Mouse (Mus musculus) ES-E14 (cell line): ENCODE results near the gene Glg1. TPM values are rescaled to one million over a fixed set of nuclear protein-coding genes. Genes with fewer than 3 reads are reported as not detected.

ENCODE experiments used
- DNase-seq: peaks from one replicate; pipeline ENCODE4 v3.0.0-alpha.2; 2013; ENCODE audit warnings: low read depth, low spot score
- H3K27ac ChIP-seq: 2 replicates; pipeline ENCODE4 v1.5.1; 2012; ENCODE audit warnings: low read depth, mild to moderate bottlenecking, low read length, moderate library complexity, mixed read lengths; ENCODE audit not compliant: poor library complexity, insufficient read depth, severe bottlenecking
- H3K36me3 ChIP-seq: 2 replicates; pipeline ENCODE4 v1.6.1; 2012; ENCODE audit warnings: mild to moderate bottlenecking, low read length, moderate library complexity, mixed read lengths; ENCODE audit not compliant: control insufficient read depth, poor library complexity, insufficient read depth, severe bottlenecking
- H3K4me1 ChIP-seq, 2 experiments: fragments of 150-350 bp in 1 of 2; sonication (generic) in 1 of 2; 2 replicates each; pipeline ENCODE4 v1.6.1; 2012; ENCODE audit warnings: low read length in 2 of 2, mild to moderate bottlenecking in 1 of 2, mixed read lengths in 1 of 2; ENCODE audit not compliant: control insufficient read depth in 2 of 2, insufficient read depth in 2 of 2, poor library complexity in 1 of 2
- H3K4me3 ChIP-seq, 2 experiments: fragments of 150-350 bp in 1 of 2; sonication (generic) in 1 of 2; 2 replicates each; pipeline ENCODE4 v1.5.1; 2012; ENCODE audit warnings: low read length in 2 of 2, low read depth in 1 of 2, mild to moderate bottlenecking in 1 of 2, mixed read lengths in 1 of 2; ENCODE audit not compliant: insufficient read depth in 1 of 2, poor library complexity in 1 of 2, severe bottlenecking in 1 of 2
- H3K9ac ChIP-seq: 2 replicates; pipeline ENCODE4 v1.6.1; 2012; ENCODE audit warnings: low read depth, mild to moderate bottlenecking, low read length, mixed read lengths; ENCODE audit not compliant: poor library complexity, insufficient read depth, severe bottlenecking
- H3K9me3 ChIP-seq: fragments of 150-350 bp; sonication (generic); 2 replicates; pipeline ENCODE4 v1.6.1; 2012; ENCODE audit warnings: low read depth, mild to moderate bottlenecking, low read length; ENCODE audit not compliant: control insufficient read depth, insufficient read depth
- CHD2 ChIP-seq: IDR thresholded peaks from 2 replicates; pipeline ENCODE4 v1.6.1; 2014; ENCODE audit warnings: mild to moderate bottlenecking, low read depth, low read length, inconsistent platforms
- HCFC1 ChIP-seq: IDR thresholded peaks from 2 replicates; pipeline ENCODE4 v1.6.1; 2012; ENCODE audit warnings: low read length, inconsistent platforms, borderline replicate concordance; ENCODE audit not compliant: insufficient read depth
- MAFK ChIP-seq: IDR thresholded peaks from 2 replicates; pipeline ENCODE4 v1.6.1; 2014; ENCODE audit warnings: mild to moderate bottlenecking, low read depth, low read length, inconsistent platforms; ENCODE audit not compliant: insufficient read depth
- ZC3H11A ChIP-seq: IDR thresholded peaks from 2 replicates; pipeline ENCODE4 v1.6.1; 2012; ENCODE audit warnings: low read depth, mild to moderate bottlenecking, inconsistent platforms, low read length, borderline replicate concordance
- ZNF384 ChIP-seq: IDR thresholded peaks from 2 replicates; pipeline ENCODE4 v1.6.1; 2012; ENCODE audit warnings: low read depth, low read length, inconsistent platforms
- in situ Hi-C, 2 experiments: fragments of 600-800 bp; cut with MboI; formaldehyde crosslinking; loops; one replicate each; pipeline ENCODE4 v1.15.1; 2025; ENCODE audit warnings: low sequenced_read_pairs in 2 of 2, inconsistent platforms in 1 of 2; ENCODE audit not compliant: unreplicated experiment in 2 of 2
- total RNA-seq: library from RNA; depleted of rRNA; stranded (reverse); fragments of 300-350 nt; gene quantifications from 2 replicates; pipeline ENCODE4 v1.2.3, GENCODE M21; 2012

The Glg1 gene
- total RNA-seq, 1 experiment = 87.4 TPM

- Histone ChIP-seq H3K4me3 (no peak overlapping the region), H3K9me3 (no peaks in the 10 kb centered on the region), H3K27ac (no peak overlapping the region), H3K9ac (no peak overlapping the region), H3K36me3 (no peaks in the 10 kb centered on the region), H3K4me1 (peaks cover 0 to 2% of the 10 kb centered on the region in 2 experiments; a peak in 1 of 4 replicates)
- DNase-seq = no peak
- TF ChIP-seq HCFC1 (no peak), MAFK (no peak), CHD2 (no peak), ZC3H11A (no peak), ZNF384 (no peak)
- in situ Hi-C loops = no loop called here
These were observed 47.8 kb downstream of the Glg1 start for GRCm38 (mm10) chr8:111211180-111211579.

- H3K36me3 ChIP-seq = no peaks in the 10 kb centered on the region
- H3K27ac ChIP-seq = no peak overlapping the region
- no peak overlapping the region for H3K9ac ChIP-seq
- H3K4me1 ChIP-seq = peaks cover 1 to 2% of the 10 kb centered on the region in 2 experiments; a peak in 3 of 4 replicates
- no peak for DNase-seq
- no peak overlapping the region for H3K4me3 ChIP-seq
- H3K9me3 ChIP-seq = no peaks in the 10 kb centered on the region
- in situ Hi-C loops = no loop called here
- TF ChIP-seq MAFK (0 out of 2 replicates have a peak, but pooled peaks have one; percentile 25), ZNF384 (no peak), HCFC1 (no peak), ZC3H11A (no peak), CHD2 (no peak)
These were observed 49.1 kb downstream of the Glg1 start for GRCm38 (mm10) chr8:111209874-111210273.

DNA sequence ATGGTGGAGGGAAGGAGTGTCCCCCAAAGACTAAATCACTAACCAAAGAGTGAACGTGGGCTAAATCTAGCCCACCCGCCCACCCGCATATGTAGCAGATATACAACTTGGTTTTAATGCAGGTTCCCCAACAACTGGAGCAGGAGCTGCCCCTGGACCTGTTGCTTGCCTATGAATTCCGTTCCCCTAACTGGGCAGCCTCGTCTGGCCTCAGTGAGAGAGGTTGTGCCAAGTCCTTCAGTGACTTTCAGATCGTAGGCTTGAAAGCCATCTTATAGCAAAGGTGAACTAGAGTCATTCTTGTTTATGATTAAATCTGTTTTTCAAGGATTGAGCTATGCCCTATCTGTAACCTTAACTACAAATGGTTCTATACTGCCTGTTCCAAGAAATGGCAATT lies 52.7 kb downstream of the Glg1 start:
- no peak for DNase-seq
- H3K36me3 ChIP-seq = no peaks in the 10 kb centered on the region
- no peak overlapping the region for H3K4me3 ChIP-seq
- TF ChIP-seq ZNF384 (no peak), CHD2 (no peak), MAFK (no peak)
- in situ Hi-C loops = no loop called here
- H3K27ac ChIP-seq = no peak overlapping the region
- H3K9ac ChIP-seq = no peak overlapping the region
- H3K4me1 ChIP-seq = peaks cover 1 to 2% of the 10 kb centered on the region in 2 experiments; a peak in 3 of 4 replicates
- no peaks in the 10 kb centered on the region for H3K9me3 ChIP-seq

- no peak overlapping the region for H3K9ac ChIP-seq
- no peak for DNase-seq
- no peak overlapping the region for H3K4me3 ChIP-seq
- peaks cover 1 to 2% of the 10 kb centered on the region in 2 experiments; a peak in 3 of 4 replicates for H3K4me1 ChIP-seq
- in situ Hi-C loops = no loop called here
- no peak overlapping the region for H3K27ac ChIP-seq
- H3K36me3 ChIP-seq = no peaks in the 10 kb centered on the region
- H3K9me3 ChIP-seq = no peaks in the 10 kb centered on the region
- no peak for TF ChIP-seq ZNF384
- no peak for TF ChIP-seq ZC3H11A
- no peak for TF ChIP-seq MAFK
- TF ChIP-seq HCFC1 = no peak
- TF ChIP-seq CHD2 = no peak
These were observed 54.0 kb downstream of the Glg1 start for GRCm38 (mm10) chr8:111205033-111205432.

DNA sequence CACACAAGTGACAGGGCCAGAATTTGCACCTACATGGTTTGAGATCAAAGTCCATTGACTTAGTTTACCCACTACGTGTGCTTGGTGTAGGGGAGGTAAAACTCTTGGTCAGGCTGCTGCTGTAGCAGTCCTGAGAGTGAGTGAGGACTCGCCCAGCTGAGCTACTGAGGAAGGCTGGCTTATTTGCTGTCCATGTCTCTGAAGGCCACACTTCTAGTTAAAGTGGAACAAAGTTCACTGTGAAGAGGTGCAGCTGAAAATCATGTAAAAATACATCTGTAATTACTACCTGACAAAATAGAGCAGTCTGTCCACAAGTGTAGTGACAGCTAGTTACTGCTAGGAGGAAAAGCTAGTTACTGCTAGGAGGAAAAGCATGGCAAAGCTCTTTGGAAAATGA lies 55.7 kb downstream of the Glg1 start:
- H3K36me3 ChIP-seq = no peaks in the 10 kb centered on the region
- DNase-seq = no peak
- no peak overlapping the region for H3K27ac ChIP-seq
- in situ Hi-C loops = no loop called here
- H3K9ac ChIP-seq = no peak overlapping the region
- H3K4me1 ChIP-seq = peaks cover 0 to 1% of the 10 kb centered on the region in 2 experiments; a peak in 2 of 4 replicates
- no peak for TF ChIP-seq ZC3H11A
- TF ChIP-seq CHD2 = no peak
- no peak for TF ChIP-seq ZNF384
- TF ChIP-seq HCFC1 = no peak
- no peak for TF ChIP-seq MAFK
- H3K4me3 ChIP-seq = no peak overlapping the region
- H3K9me3 ChIP-seq = no peaks in the 10 kb centered on the region
